Mouse (Mus musculus): ENCODE measurements around the gene Tmem26. TPM values are rescaled to one million over a fixed set of nuclear protein-coding genes. Genes with fewer than 3 reads are reported as not detected.

Gene Tmem26
- polyA plus RNA-seq, 1 experiment from 2014 or later = 5.9 TPM

Other genes with a start within 250 kb of the Tmem26 start
- gene Cabcoco1, start 181.8 kb upstream of the Tmem26 start, polyA plus RNA-seq (2016; fragmentation: Nextera tagmentation; extraction: Ambion mirVana) = 0.71 TPM in 1 of 2 replicates, not detected in the other

All from neural tube, embryonic 12.5 days (tissue).